Mouse (Mus musculus) activated CD4-positive, CD25-positive, alpha-beta regulatory T cell, adult 4 months (primary cell): ENCODE results near the gene Cyth1. TPM values are rescaled to one million over a fixed set of nuclear protein-coding genes. Genes with fewer than 3 reads are reported as not detected.

Experiments
- ATAC-seq: one replicate; pipeline ENCODE4 v1.8.0; 2017
- polyA plus RNA-seq, 2 experiments: library from polyadenylated mRNA; unstranded; fragments of 100-300 nt; shearing (Covaris generic); gene quantifications; one replicate each; pipeline ENCODE4 v1.2.1; 2017

Cyth1 gene
- polyA plus RNA-seq, 2 experiments from 2014 or later = 50.1 to 73.2 TPM

GRCm38 (mm10) chr11:118222917-118223316 lies 25.5 kb downstream of the Cyth1 start:
- peak; percentile 14 for ATAC-seq

GRCm38 (mm10) chr11:118222351-118222885 lies 26.0 kb downstream of the Cyth1 start:
- ATAC-seq = peak; percentile 4

DNA sequence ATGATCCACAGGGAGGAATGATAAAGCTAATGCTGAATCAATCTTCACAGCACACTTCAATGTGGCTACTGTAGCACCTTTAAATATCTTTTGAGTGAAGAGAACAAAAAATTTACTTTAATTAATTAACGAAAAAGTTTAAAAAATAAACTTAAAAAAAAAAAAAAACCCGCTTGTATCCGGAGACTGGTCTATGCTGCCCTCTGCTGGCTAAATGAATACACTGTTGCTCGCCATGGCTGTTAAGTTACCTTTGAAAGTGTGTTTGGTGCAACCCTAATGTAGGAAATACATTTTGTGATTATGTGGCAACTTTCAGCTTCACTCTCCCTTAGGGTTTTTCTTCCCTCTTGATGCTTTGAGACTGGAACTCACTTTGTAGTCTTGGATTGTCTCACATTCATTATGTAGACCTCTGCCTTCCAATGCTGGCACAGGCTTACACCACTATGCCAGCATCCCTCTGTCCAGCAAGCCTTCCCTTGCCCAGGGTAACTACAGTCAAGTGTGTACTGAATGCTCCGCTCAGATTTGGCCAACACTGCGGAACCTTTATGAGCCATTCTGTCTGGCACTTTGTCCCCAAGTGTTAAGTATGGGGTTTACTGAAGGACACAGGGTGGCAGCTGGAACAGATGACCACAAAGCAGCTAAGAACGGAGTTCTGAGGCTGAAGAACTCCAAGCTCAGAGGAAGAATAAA lies 27.7 kb downstream of the Cyth1 start:
- ATAC-seq = peak; percentile 24

DNA sequence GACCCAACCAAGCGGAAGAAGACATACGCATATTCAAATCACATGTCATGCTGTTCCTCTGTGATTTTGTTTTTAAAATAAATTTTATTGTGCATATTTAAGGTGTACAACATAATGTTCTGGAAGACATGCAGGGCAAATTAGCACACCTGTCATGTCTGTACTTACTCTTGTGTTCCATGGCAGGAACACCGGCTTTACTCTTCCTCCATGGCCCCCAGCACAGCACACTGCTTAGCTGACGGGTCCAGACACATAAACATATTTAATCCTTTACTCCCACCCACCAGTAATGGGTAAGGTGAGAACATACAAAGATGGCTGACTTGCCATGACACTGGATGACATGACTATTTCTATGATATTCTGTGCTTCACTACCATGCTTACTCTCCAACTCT lies 29.3 kb downstream of the Cyth1 start:
- ATAC-seq = no peak

GRCm38 (mm10) chr11:118216468-118216867 lies 31.9 kb downstream of the Cyth1 start:
- ATAC-seq = no peak

- no peak for ATAC-seq
These were observed 32.4 kb downstream of the Cyth1 start for GRCm38 (mm10) chr11:118215928-118216458.

GRCm38 (mm10) chr11:118212636-118213112 lies 35.7 kb downstream of the Cyth1 start:
- ATAC-seq = no peak

GRCm38 (mm10) chr11:118211749-118212635 lies 36.4 kb downstream of the Cyth1 start:
- no peak for ATAC-seq

GRCm38 (mm10) chr11:118210962-118211361 lies 37.4 kb downstream of the Cyth1 start:
- no peak for ATAC-seq

- ATAC-seq = no peak
These were observed 38.3 kb downstream of the Cyth1 start for GRCm38 (mm10) chr11:118210116-118210515.

GRCm38 (mm10) chr11:118209376-118209775 lies 39.0 kb downstream of the Cyth1 start:
- ATAC-seq = no peak

- no peak for ATAC-seq
These were observed 39.6 kb downstream of the Cyth1 start for GRCm38 (mm10) chr11:118208672-118209272.

GRCm38 (mm10) chr11:118207424-118208033 lies 40.9 kb downstream of the Cyth1 start:
- peak; percentile 12 for ATAC-seq

DNA sequence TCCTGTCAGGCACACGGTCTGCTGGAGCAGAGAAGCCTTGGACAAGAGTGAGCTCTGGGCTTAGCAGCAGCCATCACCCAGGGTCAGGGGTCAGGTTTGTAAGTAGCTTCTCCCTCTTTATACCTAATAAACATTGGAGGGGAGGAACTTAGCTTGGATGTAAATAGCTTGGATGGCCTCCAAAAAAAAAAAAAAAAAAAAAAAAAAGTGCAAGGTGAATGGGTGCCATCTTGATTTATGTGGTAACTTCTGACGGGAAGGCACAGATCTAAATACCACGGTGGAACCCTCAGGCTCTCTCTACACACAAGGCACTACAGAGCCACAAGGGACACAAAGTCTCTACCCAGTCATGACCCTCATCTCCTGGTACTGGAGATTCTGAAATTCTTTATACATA lies 42.1 kb downstream of the Cyth1 start:
- no peak for ATAC-seq

DNA sequence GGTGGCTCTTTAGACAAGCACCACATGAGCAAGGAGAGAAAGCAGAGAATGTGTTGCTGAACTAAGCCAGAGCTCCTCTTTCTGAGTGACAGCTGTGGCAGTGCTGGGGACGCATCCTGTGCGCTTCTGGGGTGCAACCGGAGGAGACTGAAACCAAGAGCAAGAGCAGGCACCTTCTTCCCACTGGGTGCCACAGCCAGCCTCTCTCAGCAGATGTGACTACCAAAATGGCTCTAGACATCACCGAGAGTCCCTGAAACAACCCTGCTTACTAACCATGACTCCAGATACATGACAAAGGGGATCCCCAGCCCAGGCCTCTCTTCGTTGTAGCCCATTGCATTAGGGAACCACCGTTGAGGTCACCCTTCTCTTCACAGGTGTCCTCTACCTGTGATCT lies 44.9 kb downstream of the Cyth1 start:
- peak; percentile 51 for ATAC-seq

DNA sequence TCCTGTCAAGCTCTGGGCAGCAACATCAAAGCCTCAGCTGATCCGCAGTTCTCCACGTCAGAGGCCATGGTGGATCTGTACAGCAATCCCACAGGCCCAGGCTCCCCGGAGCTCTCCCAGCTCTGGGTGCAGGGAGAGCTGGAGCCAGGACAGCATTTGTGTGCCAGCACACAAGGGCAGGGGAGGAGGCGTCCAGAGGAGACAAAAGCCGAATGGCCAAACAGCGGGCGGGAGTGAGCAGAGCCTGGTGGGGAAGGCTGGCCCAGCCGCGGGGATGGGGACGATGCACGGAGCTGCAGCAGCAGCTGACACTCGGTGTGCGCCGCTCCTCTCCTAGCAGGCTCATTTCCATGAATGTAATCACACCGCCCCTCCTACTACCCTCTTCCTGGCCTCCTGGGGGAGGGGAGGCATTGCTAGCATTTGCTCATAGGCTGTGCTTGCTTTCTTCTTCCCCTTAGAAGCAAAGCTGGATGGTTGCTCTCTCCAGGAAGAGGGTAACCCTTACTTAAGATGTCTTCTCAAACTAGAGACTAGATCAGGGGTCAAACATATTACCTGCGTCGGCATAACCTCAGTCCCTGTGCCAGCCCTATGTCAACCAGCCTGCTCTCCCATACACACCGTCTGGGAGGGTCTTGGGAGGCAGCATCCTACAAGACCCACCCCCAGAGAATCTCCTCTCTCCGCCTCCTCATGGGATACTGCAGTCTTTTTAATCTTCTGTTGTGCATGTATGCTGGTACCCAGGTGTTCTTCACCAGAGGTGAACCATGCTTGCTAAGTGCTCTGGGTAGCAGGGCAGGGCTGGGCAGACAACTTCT lies 45.8 kb downstream of the Cyth1 start:
- ATAC-seq = no peak

- ATAC-seq = no peak
These were observed 46.5 kb downstream of the Cyth1 start for GRCm38 (mm10) chr11:118201833-118202409.

DNA sequence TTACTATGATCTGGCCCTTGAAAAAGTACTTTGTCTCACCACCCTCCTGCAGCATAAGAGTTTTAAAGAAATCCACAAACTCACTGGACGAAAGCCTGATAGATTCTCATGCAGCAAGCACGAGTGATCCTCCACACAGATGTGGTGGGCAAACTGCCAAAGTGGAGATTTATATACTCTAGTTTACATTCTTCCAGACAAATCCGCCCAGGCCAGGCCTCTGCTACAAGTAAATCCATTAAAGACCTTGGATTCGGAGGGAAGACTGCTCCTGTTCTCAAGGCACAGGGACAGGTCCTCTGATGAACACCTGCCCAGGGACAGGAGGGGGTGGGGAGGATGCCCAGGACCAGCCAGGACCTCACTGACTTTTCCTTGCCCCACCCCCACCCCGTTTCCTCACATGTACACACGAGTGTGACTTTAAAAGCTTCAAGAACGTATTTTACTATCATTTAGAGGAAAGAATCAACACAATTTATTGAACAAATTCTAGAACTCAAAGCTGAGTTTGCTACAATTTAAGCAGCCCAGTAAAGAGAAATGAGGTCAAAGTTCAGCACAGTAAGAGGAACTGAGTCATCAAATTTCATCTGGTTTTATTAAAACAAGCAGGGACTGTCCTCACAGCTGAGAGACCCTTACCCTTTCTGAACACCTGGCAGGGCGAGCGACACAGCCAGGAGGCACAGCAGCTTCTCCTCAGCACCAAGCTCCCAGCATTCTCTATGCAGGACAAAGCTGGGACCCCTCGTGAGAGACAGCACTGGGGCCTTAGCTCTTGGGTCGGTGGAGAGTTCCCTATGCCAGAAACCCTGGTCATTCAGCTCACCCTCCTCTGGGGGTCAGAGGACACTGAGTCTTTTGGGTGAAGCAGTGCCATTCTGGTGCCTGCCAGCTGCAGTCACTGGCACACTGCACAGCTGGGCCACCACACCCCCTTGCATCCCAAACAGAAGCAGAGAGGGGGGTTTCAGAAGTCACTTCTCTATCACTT lies 47.3 kb downstream of the Cyth1 start:
- no peak for ATAC-seq

GRCm38 (mm10) chr11:118198296-118198600 lies 50.1 kb downstream of the Cyth1 start:
- no peak for ATAC-seq
